Mouse (Mus musculus) spleen, adult 2 months (tissue): Measurements from ENCODE around the gene Ppp2r1b.

ENCODE experiments used
- CTCF ChIP-seq: fragments of 200-500 bp; IDR thresholded peaks from 2 replicates; pipeline ENCODE4 v1.5.1; 2011; ENCODE audit warnings: mild to moderate bottlenecking, inconsistent platforms; ENCODE audit not compliant: insufficient read depth, insufficient read length, insufficient replicate concordance; ENCODE audit errors: extremely low read depth
- POLR2A ChIP-seq: fragments of 200-500 bp; IDR thresholded peaks from 2 replicates; pipeline ENCODE4 v1.6.1; 2011; ENCODE audit warnings: low read depth, low read length, inconsistent platforms

GRCm38 (mm10) chr9:50845547-50845946 lies 446 bp downstream of the Ppp2r1b start:
- TF ChIP-seq CTCF (no peak), POLR2A (no peak)
